Mouse (Mus musculus) R1 (cell line): ENCODE data around the gene Emc6.

Source experiments
- DNase-seq: peaks from one replicate; pipeline ENCODE4 v3.0.0-alpha.2; 2018; ENCODE audit warnings: low read depth, low spot score

Emc6 gene

DNA sequence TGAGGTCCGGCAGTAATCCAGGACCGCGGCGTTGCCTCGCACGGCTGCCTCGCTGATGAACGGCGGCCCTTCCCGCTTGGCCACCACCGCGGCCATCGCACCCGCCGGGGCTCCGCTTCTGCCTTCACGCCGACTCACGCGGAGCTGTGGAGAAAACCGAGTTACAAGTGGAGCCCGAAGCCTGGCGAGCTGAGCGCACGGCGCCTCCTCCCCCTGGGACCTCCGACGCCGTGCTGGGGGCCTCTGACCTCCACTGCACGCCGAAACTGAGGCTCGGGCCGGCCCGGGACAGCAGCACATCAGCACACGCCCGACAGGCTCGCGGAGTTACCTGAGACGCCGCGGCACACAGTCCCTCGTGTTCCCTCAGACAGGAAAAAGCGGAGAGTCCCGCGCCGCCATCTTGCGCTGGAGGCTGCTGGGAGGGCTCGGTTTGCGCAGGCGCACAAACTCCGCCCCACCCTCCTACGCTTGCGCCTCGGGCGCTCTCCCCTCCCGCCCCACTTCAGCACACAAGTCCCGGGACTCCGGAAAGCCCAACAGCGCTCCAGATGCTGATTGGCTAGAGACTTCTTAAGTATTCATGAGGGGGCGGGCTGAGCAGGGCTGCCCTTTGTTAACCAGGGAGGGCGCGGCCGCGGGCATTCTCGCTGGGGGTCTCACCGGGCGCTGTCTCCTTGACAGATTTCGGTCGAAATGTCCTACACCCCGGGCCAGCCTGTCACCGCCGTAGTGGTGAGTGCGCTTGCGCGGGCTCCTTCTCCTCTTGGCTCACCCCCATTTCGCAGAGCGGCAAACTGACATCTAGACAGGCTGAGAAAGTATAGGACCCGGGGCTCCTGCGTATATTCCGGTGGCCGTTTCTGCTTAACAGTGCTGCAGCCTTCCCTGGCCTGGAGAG is at the start of gene Emc6, which contains the start of gene Tax1bp3:
Emc6 (minus strand) TSS at position 430 of the 901 bp plus-strand sequence.
Tax1bp3 (plus strand) TSS at position 476 of the 901 bp plus-strand sequence.
- peak; percentile 99 for DNase-seq

DNA sequence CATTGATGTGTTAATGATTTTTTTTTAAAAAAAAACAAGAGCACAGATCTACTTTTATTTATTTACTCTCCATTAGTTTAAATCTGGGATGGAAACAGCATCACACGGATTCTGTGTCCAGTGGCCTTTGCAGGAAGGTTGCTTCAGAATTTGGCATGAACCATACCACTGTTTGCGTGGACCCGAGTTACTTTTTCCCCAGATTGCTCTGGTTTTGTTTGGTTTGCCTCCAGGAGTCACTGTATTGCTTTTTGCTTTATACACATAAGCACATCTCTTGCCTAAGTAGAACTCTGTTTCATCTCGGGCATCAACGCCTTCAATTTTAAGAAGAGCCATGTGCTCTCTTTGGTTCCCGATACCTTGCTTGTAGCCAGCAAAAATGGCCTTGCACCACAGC is 49.0 kb upstream of the Emc6 start:
- no peak for DNase-seq

DNA sequence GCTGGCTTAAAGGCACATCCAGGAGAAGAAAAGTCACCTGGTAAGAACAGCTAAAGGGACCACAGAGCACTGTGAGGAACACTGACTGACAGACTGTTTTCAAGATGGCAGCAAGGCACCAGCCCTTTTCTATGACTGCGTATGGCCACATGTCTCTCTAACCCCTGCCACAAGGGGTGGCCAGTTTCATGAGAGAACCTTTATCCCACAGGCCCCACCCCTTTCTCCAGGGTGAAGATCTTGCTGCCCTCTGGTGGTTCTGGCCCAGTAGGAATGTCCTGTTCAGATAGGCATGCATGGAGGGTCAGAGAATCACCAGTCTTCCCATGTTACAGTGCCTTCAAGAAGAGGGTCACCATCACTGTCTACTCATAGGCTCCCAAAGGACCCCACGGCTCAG is 47.1 kb upstream of the Emc6 start:
- peak; percentile 86 for DNase-seq

DNA sequence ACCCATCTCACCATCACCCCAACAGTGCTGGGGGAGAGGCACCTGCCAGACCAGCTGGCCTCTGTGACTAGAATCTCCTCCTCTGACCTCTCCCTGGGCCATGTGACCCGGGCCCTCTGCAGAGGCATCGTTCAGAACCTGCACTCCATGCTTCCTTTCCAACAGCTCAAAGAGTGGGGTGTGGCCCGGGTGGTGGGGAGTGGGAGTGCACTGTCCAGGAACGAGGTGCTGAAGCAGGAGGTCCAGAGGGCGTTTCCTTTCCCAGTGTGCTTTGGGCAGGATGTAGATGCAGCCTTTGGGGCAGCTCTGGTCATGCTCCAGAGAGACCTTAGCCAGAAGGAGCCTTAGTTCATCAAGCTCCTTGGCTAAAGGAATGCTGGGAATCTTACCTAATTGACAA is 46.0 kb upstream of the Emc6 start:
- peak; percentile 62 for DNase-seq

DNA sequence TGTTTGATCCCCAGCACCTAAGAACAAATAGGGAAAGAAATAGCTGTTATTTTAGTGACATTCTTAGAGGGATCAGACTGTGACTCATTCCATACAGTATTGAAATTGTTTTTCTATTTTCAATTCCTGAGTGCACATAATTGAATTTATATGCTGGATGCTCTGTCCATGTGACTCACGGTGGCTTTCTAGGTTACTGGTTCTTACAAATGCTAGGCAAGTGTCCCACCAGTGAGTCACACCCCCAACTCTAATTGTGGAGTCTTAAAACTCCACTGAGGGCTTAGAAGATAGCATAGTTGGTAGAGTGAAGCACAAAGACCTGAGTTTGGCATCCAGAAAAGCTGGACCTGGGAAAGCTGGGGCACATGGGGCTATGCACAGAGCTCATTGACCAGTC is 43.8 kb upstream of the Emc6 start:
- DNase-seq, result no peak

DNA sequence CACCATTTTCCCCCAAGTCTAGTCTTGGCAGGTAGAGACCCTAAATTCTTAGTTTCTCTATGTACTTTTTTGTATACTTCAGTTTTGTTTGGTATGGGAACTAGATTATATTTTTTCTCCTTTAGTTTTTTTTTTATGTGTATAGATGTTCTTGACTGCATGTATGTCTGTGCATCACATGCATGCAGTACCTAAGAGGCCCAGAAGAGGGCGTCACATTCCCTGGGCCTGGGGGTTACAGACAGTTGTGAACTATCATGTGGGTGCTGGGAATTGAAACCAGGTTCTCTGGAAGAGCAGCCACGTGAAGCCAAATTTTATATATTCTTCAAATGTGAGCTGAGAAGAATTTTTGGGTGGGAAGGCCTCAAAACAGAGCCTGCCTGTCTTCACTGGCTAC is 42.8 kb upstream of the Emc6 start:
- DNase-seq, result no peak

DNA sequence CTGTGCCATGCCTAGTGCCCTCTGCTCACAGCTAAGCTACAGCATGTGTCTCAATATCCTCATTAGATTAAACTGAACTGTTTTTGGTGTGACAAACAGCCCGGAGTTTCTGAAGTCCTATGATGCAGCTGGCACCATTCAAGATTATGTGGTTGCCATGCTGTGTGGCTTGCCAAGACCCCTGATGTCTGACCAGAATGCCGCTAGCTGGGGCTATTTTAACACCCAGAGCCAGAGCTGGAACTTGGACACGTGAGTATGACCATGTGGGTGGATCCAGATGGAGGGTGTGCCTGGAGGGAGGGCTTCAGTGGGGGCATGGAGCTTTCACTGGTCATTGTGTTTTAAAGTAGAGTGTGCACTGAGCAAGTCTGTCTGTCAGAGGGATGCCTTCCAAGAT is 37.1 kb upstream of the Emc6 start:
- no peak for DNase-seq

DNA sequence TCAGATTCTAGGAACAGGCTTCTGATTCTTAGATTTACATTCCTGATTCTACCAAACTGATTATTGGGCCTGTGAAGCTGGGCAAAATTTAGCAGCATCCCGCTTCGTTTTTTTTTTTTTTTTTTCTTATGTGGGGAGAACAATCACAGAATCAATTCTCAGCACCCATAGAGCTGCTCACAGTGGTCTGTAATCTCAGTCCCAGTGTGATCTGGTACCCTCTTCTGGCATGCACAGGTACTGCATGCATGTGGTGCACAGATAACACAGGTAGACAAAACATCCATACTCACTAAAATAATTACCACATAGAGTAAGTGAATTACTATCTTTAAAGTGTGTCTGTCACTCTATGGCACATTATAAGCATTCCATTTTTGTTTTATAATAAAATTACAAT is 30.8 kb upstream of the Emc6 start:
- peak; percentile 63 for DNase-seq

DNA sequence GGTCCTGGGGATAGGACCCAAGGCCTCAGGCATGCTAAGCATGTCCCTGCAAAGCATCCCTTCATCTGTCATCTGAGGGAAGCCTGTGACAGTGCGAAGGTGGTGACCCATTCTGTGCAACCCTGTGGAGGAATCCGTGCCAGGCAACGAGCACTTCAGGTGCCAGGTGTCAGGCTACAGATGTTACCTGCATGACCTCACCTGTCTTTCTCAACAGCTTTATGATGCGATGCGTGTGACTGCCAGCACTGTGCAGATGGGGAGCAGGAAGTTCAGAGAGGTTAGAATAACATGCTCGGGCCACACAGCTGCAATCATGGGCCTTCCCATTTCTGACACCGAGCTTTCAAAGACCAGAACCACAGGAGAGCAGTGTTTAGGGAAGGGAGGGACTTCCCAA is 28.4 kb upstream of the Emc6 start:
- no peak for DNase-seq

DNA sequence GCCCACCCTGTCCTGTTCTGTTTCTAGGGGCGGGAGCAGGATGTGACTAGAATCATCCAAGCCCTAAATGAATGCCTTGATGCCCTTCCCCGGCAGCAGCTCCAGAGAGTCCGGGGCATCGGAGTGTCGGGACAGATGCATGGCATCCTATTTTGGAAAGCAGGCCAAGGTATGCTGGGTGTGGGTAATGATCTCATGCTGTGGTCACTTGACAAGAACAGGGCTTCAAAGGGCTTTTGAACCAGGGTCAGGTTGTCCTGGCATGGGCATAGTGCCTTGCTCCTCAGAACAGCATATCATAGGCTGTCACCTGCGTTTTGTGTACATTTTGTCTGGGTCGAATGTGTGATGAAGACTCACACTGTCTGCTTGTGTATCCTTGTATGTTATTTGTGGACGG is 27.1 kb upstream of the Emc6 start:
- no peak for DNase-seq

DNA sequence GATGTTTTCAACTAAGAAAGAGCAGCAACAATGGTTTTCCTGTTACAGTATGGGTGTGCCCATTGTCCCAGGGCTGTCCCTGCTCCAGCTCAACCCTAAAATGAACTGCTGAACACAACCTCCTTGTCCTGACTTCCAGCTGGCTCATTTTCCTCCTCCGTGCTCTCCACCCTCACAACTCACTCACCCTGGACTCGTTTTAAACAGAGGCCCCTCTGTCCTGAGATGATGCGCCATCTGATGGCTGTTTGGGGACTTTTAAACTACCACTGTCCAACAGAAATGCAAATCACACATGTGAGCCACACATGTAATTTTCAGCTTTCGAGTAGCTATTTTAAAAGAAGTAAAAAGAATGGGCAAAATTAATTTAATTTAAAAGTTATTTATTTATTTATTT is 24.8 kb upstream of the Emc6 start:
- DNase-seq, result peak; percentile 21

DNA sequence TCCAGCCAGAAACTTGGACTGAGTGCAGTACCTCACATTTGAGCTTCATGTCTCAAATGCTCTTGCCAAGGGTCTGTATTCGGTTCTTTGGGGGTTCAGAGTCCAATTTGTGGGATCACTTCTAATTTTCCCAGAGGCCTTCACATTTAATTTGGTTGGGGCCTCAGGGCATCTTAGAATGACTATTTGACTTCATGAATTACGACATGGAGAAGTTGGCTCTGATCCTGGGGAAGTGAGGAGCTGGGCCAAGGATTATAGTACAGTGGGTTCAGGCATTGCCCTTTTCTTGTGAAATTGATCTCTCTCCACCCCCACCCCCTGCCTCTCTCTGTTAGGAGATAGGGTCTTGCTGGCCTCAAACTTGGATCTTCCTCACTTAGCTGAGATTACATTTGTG is 24.2 kb upstream of the Emc6 start:
- DNase-seq, result no peak

DNA sequence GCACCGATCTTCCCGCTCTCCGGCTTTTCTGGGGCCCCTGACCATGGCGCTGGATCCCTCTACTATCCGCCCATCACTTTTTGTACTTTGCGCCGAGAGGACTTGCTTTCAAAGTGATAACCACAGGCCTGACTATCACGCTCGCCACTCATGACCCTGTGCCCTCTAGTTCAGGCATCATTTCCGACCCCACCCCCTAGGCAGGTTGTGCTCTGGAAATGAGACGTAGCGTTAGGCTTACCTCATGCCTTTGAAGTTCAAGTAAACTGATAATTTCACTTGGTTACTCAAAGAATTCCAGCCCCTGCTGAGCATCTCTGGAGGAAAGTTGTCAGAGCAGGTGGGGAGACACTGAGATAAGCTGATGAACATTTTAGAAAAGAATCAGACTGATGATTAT is 23.0 kb upstream of the Emc6 start:
- peak; percentile 37 for DNase-seq

DNA sequence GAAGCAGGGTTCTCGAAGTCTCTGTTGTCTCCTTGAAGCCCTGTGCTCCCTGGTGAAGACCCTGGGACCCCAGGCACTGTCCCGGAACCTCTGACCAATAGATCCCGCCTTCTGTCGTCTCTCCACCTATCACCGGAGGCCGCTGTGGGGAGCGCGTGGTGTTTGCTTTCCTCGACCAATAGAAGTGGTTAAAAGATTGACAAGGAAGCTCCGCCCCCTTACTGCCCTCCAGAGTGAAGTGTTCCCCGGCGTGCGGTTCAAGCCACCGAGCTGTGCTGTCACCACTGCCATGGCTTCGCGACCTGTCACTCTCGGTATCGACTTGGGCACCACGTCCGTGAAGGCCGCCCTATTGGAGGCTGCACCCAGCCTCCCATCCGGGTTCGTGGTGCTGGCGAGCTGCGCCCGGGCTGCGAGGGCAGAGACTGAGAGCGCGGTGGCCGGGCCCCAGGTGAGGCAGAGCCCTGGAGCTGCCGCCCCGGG is 22.4 kb upstream of the Emc6 start, which contains the start of gene Shpk:
Shpk (plus strand) TSS at position 231 of the 483 bp plus-strand sequence.
- DNase-seq, result peak; percentile 98

DNA sequence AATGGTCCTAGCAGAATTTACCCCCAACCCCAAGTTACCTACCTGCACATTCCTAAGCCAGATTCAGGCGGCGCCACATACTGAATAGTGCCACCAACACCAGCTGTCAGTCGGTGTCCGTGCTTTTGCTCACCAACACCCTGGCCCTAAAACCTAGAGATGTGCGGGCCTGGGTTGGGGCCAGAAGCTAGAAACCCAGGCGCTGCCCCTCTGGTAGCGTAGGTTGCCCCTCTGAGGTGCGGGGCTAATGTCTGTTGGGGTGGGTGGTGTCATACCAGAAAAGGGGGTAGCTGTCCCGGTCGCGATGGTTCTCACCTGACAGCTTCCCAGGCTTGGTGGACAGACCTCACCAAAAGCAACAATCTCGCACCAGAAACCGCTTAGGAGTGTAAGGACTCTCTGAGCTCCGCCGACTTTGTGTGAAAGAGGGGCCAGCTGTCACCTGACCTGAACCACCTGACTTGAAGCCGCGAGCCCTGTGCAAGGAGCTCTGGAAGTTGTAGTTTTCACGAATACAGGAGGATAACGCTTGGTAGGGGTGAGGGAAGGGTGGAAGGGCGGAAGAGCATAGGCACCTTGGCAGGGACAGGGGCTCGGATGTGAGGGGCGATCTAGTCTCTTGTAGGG is 21.9 kb upstream of the Emc6 start, which contains the start of gene Ctns:
Ctns (minus strand) TSS at position 440 of the 627 bp plus-strand sequence.
- peak; percentile 93 for DNase-seq

DNA sequence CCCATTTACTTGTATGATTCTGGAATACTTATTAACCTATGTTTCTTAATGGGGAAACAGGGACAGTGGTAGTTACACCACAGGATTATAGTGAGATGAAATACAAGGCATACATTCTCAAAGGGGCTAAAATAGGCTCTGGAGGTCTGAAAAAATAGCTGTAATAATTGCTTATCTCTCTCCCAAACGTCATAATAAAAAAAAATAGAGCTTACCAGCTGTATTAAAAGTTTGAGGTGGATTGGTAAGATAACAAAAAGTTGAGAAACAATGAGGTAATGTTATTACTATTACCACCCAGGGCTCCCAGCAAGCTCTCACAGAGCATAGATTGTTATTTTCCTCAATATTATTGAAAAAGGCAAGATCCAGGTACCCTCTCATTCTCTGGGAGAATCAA is 21.4 kb upstream of the Emc6 start:
- DNase-seq, result no peak

DNA sequence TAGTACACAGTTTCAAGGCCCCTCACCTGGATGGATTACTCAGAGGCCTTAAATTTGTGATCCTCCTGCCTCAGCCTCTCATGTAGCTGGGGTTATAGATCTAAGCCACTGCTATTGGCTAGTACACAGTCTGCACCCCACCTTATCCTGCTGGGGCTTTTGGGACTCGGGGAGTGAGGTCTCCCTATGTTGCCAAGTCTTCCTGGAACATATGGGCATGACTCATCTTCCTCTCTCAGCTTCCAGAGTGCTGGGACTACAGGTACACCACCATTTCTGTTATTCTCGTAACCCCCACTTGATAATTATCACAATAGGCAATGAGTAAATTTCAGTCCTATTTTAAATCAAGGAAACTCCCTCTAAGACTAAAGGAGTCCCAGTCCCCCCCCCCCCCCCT is 17.6 kb upstream of the Emc6 start:
- DNase-seq, result no peak

DNA sequence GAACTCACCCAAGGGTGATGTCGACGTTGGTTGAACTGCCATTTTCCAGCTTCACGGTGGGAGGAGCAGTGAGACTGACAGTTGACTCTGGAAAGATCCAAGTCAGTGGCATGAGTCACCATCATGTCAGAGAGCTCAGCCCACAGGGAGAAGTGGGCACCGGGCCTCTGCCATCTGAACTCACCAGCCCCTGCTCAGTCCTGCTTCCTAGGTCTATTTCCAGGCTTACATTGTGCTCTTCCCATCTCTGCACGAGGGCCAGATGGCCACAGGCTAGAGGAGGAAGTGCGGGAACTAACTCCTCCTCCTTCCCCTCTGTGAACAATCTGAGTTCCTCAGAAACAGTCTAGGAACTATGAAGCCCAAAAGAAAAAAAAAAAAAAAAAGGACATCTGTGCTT is 16.2 kb upstream of the Emc6 start:
- no peak for DNase-seq

DNA sequence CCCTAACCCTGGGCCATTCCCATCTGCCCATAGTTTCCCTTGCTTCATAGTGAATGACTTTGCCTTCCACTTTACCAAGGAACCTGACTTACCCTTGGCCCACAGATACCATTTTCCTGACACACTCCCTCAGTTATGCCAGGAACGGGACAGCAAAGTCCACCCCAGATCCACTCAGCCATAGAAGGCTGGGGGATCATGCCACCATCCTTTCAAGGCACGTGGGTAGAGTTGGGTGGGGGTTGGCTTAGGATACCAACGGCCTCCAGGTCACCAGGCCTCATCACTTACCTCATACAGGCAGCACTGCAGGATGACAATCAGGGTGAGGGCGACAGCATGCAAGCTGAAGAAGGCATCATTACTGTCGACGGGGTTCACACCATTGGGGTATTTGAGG is 10.4 kb upstream of the Emc6 start:
- DNase-seq, result no peak

DNA sequence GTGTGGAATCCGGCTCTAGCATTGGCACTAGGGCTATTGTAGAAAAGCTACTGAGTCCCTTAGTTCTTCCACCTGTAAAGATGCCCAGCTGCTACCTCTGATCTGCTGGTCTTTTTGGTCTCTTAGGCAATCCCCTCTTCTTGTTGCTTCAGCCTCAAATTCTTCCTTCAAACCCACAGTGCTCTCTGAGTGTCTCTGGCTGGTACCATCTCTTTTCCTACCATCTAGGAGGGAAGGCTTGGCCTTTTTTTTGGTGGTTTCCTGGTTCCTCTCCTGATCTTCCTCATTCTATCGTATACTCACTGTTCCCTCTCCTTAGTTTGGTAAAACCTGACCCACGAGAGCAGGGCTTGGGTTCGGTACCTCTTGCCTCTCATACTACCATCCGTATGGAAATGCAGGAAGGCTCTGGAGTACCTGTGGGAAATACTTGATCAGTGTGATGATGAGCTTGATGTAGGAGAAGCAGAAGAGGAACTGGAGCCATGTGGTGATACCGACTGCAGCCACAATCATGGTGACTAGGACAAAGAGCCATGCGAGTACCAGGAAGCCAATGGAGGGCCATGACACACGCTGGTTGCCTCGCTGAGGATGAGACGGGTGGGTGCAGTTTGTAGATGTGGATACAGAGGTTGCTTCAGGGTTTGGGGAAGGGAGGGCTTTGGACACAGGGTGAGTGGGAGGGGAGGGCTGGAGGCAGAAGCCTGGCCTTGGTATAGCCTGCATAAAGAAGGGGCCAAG is 9.2 kb upstream of the Emc6 start:
- no peak for DNase-seq

DNA sequence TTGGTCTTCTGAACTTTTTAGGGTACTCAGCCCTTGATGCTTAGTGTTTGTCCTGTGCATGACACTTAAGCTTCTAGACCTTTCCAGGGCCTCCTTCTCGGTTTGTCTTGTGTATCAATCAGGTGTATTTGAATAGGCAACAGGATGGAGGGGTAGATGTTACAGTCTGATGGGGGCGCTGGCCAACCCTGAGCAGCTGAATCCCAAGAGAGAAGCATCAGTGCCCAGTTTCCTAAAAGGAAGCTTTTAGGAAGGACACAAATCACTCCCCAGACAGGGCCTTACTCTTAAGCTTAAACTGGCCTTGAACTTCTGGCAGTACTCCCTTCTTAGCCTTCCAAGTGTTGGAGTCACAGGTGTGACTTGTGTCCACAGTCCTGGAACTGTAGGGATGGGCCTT is 1.1 kb upstream of the Emc6 start:
- DNase-seq, result no peak

DNA sequence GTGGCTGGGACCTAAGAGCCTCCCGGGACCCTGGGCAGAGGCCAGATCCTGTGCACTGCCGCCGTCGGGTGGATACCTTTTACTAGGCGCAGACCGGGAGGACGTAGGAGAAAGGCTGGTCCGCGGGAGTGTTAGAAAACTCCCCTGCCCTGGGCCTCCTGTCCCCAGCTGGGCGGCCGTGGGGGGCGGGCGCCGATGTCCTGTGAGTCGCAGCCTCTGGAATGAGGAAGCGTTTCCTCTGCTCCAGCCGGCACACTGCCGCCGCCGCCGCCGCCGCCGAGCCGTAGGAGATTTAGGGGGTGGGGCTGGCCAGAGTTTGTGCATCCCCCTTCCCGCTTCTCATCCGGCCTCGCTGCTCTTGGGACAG is 655 bp upstream of the Emc6 start:
- peak; percentile 66 for DNase-seq
